Comparison of ENCODE assay signal across 8 mouse cellular contexts in the genomic region with DNA sequence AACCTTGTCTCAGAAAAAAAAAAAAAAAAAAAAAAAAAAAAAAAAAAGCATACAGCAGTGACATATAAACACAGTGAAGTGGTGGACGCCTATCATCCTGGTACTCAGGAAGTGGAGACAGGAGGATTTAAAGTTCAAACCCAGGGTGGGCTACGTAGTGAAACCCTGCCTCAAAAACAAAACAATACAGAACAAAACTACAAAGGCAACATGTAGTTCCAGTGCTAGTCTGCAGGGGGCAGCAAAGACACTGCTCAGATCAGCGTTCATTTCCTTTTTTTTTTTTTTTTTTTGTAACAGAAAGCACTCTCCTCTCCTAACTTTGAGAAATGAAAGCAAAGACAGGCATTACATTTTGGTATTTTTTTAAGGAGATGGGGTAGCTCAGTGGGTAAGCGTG.
DNase-seq lines count a peak whose midpoint lies in the region; ATAC-seq and TF ChIP-seq lines count a peak whose summit lies in the region.

No protein-coding gene starts in this region.

- no peak overlapping the region for H3K4me2 ChIP-seq in forebrain, embryonic 11.5 days (ENCODE audit: low read depth, low read length, severe bottlenecking)
- no peak overlapping the region for H3K4me2 ChIP-seq in forebrain, embryonic 12.5 days
- no peak overlapping the region for H3K4me2 ChIP-seq in liver, embryonic 14.5 days (ENCODE audit: low read depth)

- no peak for ATAC-seq in forebrain, embryonic 11.5 days (replicated peaks; ENCODE audit: low FRiP score)
- no peak for ATAC-seq in forebrain, embryonic 12.5 days (ENCODE audit: low FRiP score)
- no peak for ATAC-seq in liver, embryonic 14.5 days (ENCODE audit: insufficient read depth)

- H3K27ac ChIP-seq in forebrain, embryonic 11.5 days (ENCODE audit: low read depth, low read length), result no peak overlapping the region
- H3K27ac ChIP-seq in forebrain, embryonic 12.5 days, result no peak overlapping the region
- no peak overlapping the region for H3K27ac ChIP-seq in liver, embryonic 14.5 days

- no peaks in the 10 kb centered on the region for H3K27me3 ChIP-seq in forebrain, embryonic 11.5 days (ENCODE audit: control insufficient read depth, insufficient read depth, low read length)
- no peaks in the 10 kb centered on the region for H3K27me3 ChIP-seq in forebrain, embryonic 12.5 days
- no peaks in the 10 kb centered on the region for H3K27me3 ChIP-seq in liver, embryonic 14.5 days (ENCODE audit: control insufficient read depth, insufficient read depth, low read length)

- H3K9me3 ChIP-seq in forebrain, embryonic 11.5 days (ENCODE audit: control insufficient read depth, low read length), result no peaks in the 10 kb centered on the region; the same call in 1 of the 2 replicates
- H3K9me3 ChIP-seq in forebrain, embryonic 12.5 days, result 0 out of 2 replicates have a peak, but pooled peaks cover 4% of the 10 kb centered on the region
- H3K9me3 ChIP-seq in liver, embryonic 14.5 days (ENCODE audit: control insufficient read depth, low read length), result no peaks in the 10 kb centered on the region

- no peak overlapping the region for H3K9ac ChIP-seq in forebrain, embryonic 11.5 days (ENCODE audit: low read length)
- H3K9ac ChIP-seq in forebrain, embryonic 12.5 days, result no peak overlapping the region
- no peak overlapping the region for H3K9ac ChIP-seq in liver, embryonic 14.5 days (replicated peaks)

- H3K4me3 ChIP-seq in forebrain, embryonic 11.5 days (ENCODE audit: low read depth, low read length), result no peak overlapping the region
- no peak overlapping the region for H3K4me3 ChIP-seq in forebrain, embryonic 12.5 days (replicated peaks)
- H3K4me3 ChIP-seq in liver, embryonic 14.5 days (ENCODE audit: insufficient read depth in 1 of 2, low read depth in 2 of 2, low read length in 2 of 2), result no peak overlapping the region

- peak; percentile 79 for DNase-seq in forebrain, embryonic 11.5 days (ENCODE audit: low spot score)
- peak; percentile 17 to 32 for DNase-seq in urinary bladder, postnatal 36 days (ENCODE audit: low spot score in 2 of 2)
- no peak for DNase-seq in urinary bladder, postnatal 4 days (ENCODE audit: low spot score in 2 of 2)
- DNase-seq in embryo, embryonic 10.5 days (ENCODE audit: low spot score), result peak; percentile 84
- DNase-seq in hindlimb bud, embryonic 11.5 days (ENCODE audit: extremely low spot score, low read depth, low spot score), result peak; percentile 41
- DNase-seq in liver, embryonic 14.5 days (ENCODE audit: low read depth in 3 of 3, low spot score in 3 of 3), result peak in 1 of 3 experiments; percentile 3
- peak; percentile 59 for DNase-seq in right cerebral cortex, postnatal 14 days

- H3K36me3 ChIP-seq in forebrain, embryonic 11.5 days (ENCODE audit: control insufficient read depth, insufficient read depth, low read length), result no peaks in the 10 kb centered on the region
- no peaks in the 10 kb centered on the region for H3K36me3 ChIP-seq in forebrain, embryonic 12.5 days (replicated peaks)
- H3K36me3 ChIP-seq in liver, embryonic 14.5 days (replicated peaks; ENCODE audit: control insufficient read depth, insufficient read depth, low read depth), result no peaks in the 10 kb centered on the region

- TF ChIP-seq EP300 in liver, embryonic 14.5 days (IDR thresholded peaks at IDR 0.05; ENCODE audit: low read depth), result no peak

- no peaks in the 10 kb centered on the region for H3K4me1 ChIP-seq in forebrain, embryonic 11.5 days (replicated peaks; ENCODE audit: control insufficient read depth, insufficient read depth, low read length)
- H3K4me1 ChIP-seq in forebrain, embryonic 12.5 days, result no peaks in the 10 kb centered on the region
- no peaks in the 10 kb centered on the region for H3K4me1 ChIP-seq in liver, embryonic 14.5 days (replicated peaks; ENCODE audit: control insufficient read depth in 2 of 2, insufficient read depth in 2 of 2, low read length in 1 of 2)

- TF ChIP-seq CTCF in liver, embryonic 14.5 days (IDR thresholded peaks at IDR 0.05; ENCODE audit: low read depth), result peak; percentile 75

- 24% methylated on average over 4 of the region's 4 CpGs for WGBS in forebrain, embryonic 11.5 days
- WGBS in forebrain, embryonic 12.5 days, result 15% methylated on average over 4 of the region's 4 CpGs
- WGBS in liver, embryonic 14.5 days (ENCODE audit: insufficient replicate concordance), result 13% methylated on average over 4 of the region's 4 CpGs

Comparison
In these comparisons a context has a peak if more than half of its experiments do, and no peak if none do; other contexts are left out.
1. DNase-seq: peak in forebrain, embryonic 11.5 days (single experiment), urinary bladder, postnatal 36 days (2 of 2), embryo, embryonic 10.5 days (single experiment), hindlimb bud, embryonic 11.5 days (single experiment) and right cerebral cortex, postnatal 14 days (single experiment); none in urinary bladder, postnatal 4 days (0 of 2).